Mouse (Mus musculus): ENCODE data around the gene Aqp9. TPM values are rescaled to one million over a fixed set of nuclear protein-coding genes. Genes with fewer than 3 reads are reported as not detected.

Gene Aqp9
- total and polyA plus RNA-seq, 2 experiments: 114 to 300 TPM

DNA sequence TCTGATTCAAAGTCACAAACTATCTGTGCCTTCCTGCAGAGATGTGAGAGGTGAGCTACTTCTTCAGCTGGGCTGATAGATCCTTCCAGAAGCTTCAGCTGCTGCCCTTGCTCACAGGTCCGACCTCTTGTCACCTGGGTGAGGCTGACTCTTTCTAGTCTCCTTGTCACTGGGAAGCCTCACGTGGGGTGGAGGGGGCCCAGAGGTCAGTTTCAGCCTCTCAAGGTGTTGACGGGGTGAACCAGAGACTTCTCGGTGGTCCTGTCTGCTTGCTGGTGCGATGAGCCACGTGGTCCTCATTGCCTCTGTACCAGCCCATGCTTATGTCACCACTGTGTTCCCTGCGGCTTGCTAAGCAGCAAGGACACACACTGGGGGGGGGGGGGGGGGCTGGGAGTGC, 96.0 kb downstream of the Aqp9 start:
- 79% methylated on average over 7 of the region's 7 CpGs for WGBS
- no peaks in the 10 kb centered on the region for H3K27me3 ChIP-seq (ENCODE audit: control insufficient read depth, insufficient read depth, low read length)
- no peak overlapping the region for H3K4me3 ChIP-seq (ENCODE audit: insufficient read depth, low read depth, low read length)
- no peak overlapping the region for H3K27ac ChIP-seq (replicated peaks; ENCODE audit: insufficient read depth, low read depth, low read length)
- no peak for DNase-seq (ENCODE audit: extremely low read depth, low read depth, low spot score)
- H3K36me3 ChIP-seq (ENCODE audit: control insufficient read depth, insufficient read depth, low read length): no peaks in the 10 kb centered on the region
- H3K4me1 ChIP-seq (ENCODE audit: control insufficient read depth, insufficient read depth, low read length): no peaks in the 10 kb centered on the region
- no peaks in the 10 kb centered on the region for H3K79me2 ChIP-seq (ENCODE audit: control insufficient read depth, insufficient read depth, low read length)
- H3K9ac ChIP-seq (ENCODE audit: low read depth, low read length): no peak overlapping the region
- TF ChIP-seq CTCF (IDR thresholded peaks at IDR 0.05; ENCODE audit: low read depth, low read length) (no peak), POLR2A (IDR thresholded peaks at IDR 0.05; ENCODE audit: extremely low read depth, insufficient read depth, low read length) (no peak)

DNA sequence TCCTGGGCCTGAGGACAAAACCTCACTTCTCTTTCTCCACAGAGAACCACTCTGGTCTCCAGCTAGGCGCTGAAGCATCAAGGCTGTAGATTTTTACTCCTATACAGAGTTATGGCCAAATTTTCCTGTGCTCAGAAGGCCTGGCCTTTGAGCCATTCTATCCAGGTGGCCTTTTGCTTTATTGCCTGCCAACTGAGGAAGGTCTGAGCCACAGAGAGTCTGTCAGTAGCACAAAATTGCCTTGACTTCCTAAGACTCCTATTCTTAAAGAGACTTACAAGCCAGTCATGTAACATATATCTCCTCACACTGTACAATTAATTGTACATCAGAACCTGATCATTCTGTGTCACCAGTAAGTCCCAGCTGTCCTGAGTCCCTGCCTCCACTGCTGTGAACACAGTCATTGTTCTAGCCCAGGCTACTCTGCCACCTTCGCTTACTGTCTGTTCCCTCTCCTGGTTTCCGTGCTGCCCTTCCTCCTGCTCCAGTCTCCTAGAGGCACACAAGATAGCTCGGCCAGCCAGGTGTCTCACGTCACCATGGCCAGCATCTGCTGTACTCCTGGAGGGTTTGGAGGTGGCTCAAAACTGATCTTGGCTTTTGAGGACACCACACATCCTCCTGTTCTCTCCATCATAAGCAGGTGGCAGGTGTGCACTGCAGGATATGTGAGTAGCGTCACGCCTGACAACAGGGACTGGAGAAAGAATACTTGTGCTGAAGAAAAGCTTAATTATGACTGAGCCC, 96.7 kb downstream of the Aqp9 start:
- H3K4me1 ChIP-seq (ENCODE audit: control insufficient read depth, insufficient read depth, low read length): no peaks in the 10 kb centered on the region
- H3K27ac ChIP-seq (replicated peaks; ENCODE audit: insufficient read depth, low read depth, low read length): no peak overlapping the region
- H3K4me3 ChIP-seq (ENCODE audit: insufficient read depth, low read depth, low read length): no peak overlapping the region
- H3K27me3 ChIP-seq (ENCODE audit: control insufficient read depth, insufficient read depth, low read length): no peaks in the 10 kb centered on the region
- no peak overlapping the region for H3K9ac ChIP-seq (ENCODE audit: low read depth, low read length)
- 95% methylated on average over 7 of the region's 7 CpGs for WGBS
- no peaks in the 10 kb centered on the region for H3K36me3 ChIP-seq (ENCODE audit: control insufficient read depth, insufficient read depth, low read length)
- TF ChIP-seq CTCF (IDR thresholded peaks at IDR 0.05; ENCODE audit: low read depth, low read length) (no peak), POLR2A (IDR thresholded peaks at IDR 0.05; ENCODE audit: extremely low read depth, insufficient read depth, low read length) (no peak)
- no peak for DNase-seq (ENCODE audit: extremely low read depth, low read depth, low spot score)
- H3K79me2 ChIP-seq (ENCODE audit: control insufficient read depth, insufficient read depth, low read length): no peaks in the 10 kb centered on the region

DNA sequence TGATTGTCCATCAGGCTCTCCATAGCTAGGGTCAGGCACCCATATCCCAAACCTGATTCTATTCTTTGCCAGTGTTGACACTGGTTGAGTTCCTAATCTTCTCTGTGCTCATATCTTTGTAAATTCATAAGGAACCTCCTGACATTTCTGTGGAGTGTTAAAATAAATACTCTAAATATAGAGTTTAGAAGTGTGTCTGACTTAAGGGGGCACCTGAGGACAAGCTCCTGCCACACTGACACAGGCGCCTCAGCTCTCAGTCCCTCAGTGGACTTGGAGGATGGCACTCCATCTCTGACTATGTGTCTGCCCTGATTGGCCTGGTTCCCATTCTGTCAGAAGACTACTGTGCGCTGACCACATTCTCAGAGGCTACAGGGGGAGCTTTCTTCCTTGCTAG, 97.9 kb downstream of the Aqp9 start:
- DNase-seq (ENCODE audit: extremely low read depth, low read depth, low spot score): no peak
- no peaks in the 10 kb centered on the region for H3K79me2 ChIP-seq (ENCODE audit: control insufficient read depth, insufficient read depth, low read length)
- no peak overlapping the region for H3K4me3 ChIP-seq (ENCODE audit: insufficient read depth, low read depth, low read length)
- TF ChIP-seq POLR2A (IDR thresholded peaks at IDR 0.05; ENCODE audit: extremely low read depth, insufficient read depth, low read length): no peak
- no peak for TF ChIP-seq CTCF (IDR thresholded peaks at IDR 0.05; ENCODE audit: low read depth, low read length)
- H3K9ac ChIP-seq (ENCODE audit: low read depth, low read length): no peak overlapping the region
- H3K27me3 ChIP-seq (ENCODE audit: control insufficient read depth, insufficient read depth, low read length): no peaks in the 10 kb centered on the region
- H3K36me3 ChIP-seq (ENCODE audit: control insufficient read depth, insufficient read depth, low read length): no peaks in the 10 kb centered on the region
- 95% methylated on average over 2 of the region's 2 CpGs for WGBS
- no peak overlapping the region for H3K27ac ChIP-seq (replicated peaks; ENCODE audit: insufficient read depth, low read depth, low read length)
- no peaks in the 10 kb centered on the region for H3K4me1 ChIP-seq (ENCODE audit: control insufficient read depth, insufficient read depth, low read length)

DNA sequence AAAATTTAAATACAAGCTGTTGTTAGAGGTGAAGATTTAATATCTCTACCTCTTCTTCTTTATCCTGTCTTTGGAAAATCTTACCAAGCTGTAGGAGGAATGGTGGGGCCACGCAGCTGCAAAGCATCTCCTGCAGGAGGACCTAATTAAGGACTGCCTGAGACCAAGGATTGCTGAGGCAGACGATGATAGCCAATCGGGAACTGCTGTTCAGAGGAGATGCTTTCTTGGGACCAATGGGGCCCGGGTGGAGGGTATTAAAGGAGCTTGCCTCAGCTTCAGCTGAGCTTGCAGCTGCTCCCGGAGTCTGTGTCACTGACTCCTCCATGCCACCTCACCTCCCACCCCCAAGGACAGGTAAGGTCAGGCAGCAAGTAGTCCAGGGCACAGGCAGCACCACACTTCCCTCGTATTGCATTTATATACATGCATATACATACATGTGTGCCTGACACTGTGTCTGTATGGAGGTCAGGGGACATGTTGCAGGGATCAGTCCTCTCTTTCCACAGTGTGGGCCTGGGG, 99.6 kb downstream of the Aqp9 start:
- 83% methylated on average over 6 of the region's 6 CpGs for WGBS
- no peaks in the 10 kb centered on the region for H3K79me2 ChIP-seq (ENCODE audit: control insufficient read depth, insufficient read depth, low read length)

DNA sequence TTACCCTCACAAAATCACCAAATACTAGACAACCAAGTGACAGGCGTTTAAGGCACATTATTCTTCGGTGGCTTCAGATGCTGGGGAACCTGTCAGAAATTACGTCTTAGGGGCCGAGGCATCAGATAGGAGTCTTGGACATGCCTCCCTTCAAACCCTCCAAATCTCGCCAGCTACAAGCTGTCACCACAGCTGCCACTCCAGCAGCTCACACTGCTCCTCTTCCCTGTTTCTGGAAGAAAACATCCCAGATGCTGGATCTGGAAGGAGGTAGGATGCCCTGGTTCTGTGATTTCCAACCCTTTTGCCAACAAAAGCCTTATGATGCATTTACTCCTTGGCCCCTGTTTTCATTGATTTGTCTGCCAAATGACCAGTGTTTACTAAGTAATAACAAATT, 101.3 kb downstream of the Aqp9 start:
- no peak overlapping the region for H3K9ac ChIP-seq (ENCODE audit: low read depth, low read length)
- WGBS: 97% methylated on average over 5 of the region's 5 CpGs

More for the DNA sequence above, 99.6 kb downstream of the Aqp9 start:
- Histone ChIP-seq H3K27ac (replicated peaks; ENCODE audit: insufficient read depth, low read depth, low read length) (no peak overlapping the region), H3K4me1 (ENCODE audit: control insufficient read depth, insufficient read depth, low read length) (no peaks in the 10 kb centered on the region), H3K36me3 (ENCODE audit: control insufficient read depth, insufficient read depth, low read length) (no peaks in the 10 kb centered on the region), H3K27me3 (ENCODE audit: control insufficient read depth, insufficient read depth, low read length) (no peaks in the 10 kb centered on the region), H3K4me3 (ENCODE audit: insufficient read depth, low read depth, low read length) (no peak overlapping the region), H3K9ac (ENCODE audit: low read depth, low read length) (no peak overlapping the region)
- no peak for DNase-seq (ENCODE audit: extremely low read depth, low read depth, low spot score)
- no peak for TF ChIP-seq CTCF (IDR thresholded peaks at IDR 0.05; ENCODE audit: low read depth, low read length)
- no peak for TF ChIP-seq POLR2A (IDR thresholded peaks at IDR 0.05; ENCODE audit: extremely low read depth, insufficient read depth, low read length)

DNA sequence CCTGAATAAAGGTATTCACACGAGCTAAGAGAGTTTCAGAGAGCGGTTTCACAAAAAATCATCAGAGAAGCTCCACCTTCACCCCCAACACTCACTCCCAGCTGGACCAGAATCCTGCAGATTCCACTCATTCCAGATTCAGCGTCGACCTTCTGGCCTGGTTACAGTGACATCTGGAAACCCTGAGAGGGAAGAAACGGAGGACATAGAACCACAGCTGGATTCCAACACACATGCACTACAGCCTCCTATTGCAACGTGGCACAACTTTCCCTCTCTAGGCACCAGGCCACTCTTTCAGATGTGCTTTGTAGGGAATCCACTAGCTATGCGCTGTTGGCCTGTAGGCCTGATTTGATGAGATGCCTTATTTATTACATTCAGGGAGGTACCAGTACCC, 102.0 kb downstream of the Aqp9 start:
- H3K36me3 ChIP-seq (ENCODE audit: control insufficient read depth, insufficient read depth, low read length): no peaks in the 10 kb centered on the region
- H3K79me2 ChIP-seq (ENCODE audit: control insufficient read depth, insufficient read depth, low read length): no peaks in the 10 kb centered on the region
- TF ChIP-seq POLR2A (IDR thresholded peaks at IDR 0.05; ENCODE audit: extremely low read depth, insufficient read depth, low read length) (no peak), CTCF (IDR thresholded peaks at IDR 0.05; ENCODE audit: low read depth, low read length) (no peak)
- 86% methylated on average over 7 of the region's 7 CpGs for WGBS
- H3K4me1 ChIP-seq (ENCODE audit: control insufficient read depth, insufficient read depth, low read length): no peaks in the 10 kb centered on the region
- H3K4me3 ChIP-seq (ENCODE audit: insufficient read depth, low read depth, low read length): no peak overlapping the region
- H3K27ac ChIP-seq (replicated peaks; ENCODE audit: insufficient read depth, low read depth, low read length): no peak overlapping the region
- no peaks in the 10 kb centered on the region for H3K27me3 ChIP-seq (ENCODE audit: control insufficient read depth, insufficient read depth, low read length)
- no peak overlapping the region for H3K9ac ChIP-seq (ENCODE audit: low read depth, low read length)
- DNase-seq (ENCODE audit: extremely low read depth, low read depth, low spot score): no peak

More for the DNA sequence above, 101.3 kb downstream of the Aqp9 start:
- no peak overlapping the region for H3K4me3 ChIP-seq (ENCODE audit: insufficient read depth, low read depth, low read length)
- TF ChIP-seq CTCF (IDR thresholded peaks at IDR 0.05; ENCODE audit: low read depth, low read length): no peak
- TF ChIP-seq POLR2A (IDR thresholded peaks at IDR 0.05; ENCODE audit: extremely low read depth, insufficient read depth, low read length): no peak
- H3K4me1 ChIP-seq (ENCODE audit: control insufficient read depth, insufficient read depth, low read length): no peaks in the 10 kb centered on the region
- no peak overlapping the region for H3K27ac ChIP-seq (replicated peaks; ENCODE audit: insufficient read depth, low read depth, low read length)
- DNase-seq (ENCODE audit: extremely low read depth, low read depth, low spot score): no peak
- H3K79me2 ChIP-seq (ENCODE audit: control insufficient read depth, insufficient read depth, low read length): no peaks in the 10 kb centered on the region
- H3K27me3 ChIP-seq (ENCODE audit: control insufficient read depth, insufficient read depth, low read length): no peaks in the 10 kb centered on the region
- H3K36me3 ChIP-seq (ENCODE audit: control insufficient read depth, insufficient read depth, low read length): no peaks in the 10 kb centered on the region
